Mouse (Mus musculus): ENCODE results near the gene Dzank1.

The Dzank1 gene

DNA sequence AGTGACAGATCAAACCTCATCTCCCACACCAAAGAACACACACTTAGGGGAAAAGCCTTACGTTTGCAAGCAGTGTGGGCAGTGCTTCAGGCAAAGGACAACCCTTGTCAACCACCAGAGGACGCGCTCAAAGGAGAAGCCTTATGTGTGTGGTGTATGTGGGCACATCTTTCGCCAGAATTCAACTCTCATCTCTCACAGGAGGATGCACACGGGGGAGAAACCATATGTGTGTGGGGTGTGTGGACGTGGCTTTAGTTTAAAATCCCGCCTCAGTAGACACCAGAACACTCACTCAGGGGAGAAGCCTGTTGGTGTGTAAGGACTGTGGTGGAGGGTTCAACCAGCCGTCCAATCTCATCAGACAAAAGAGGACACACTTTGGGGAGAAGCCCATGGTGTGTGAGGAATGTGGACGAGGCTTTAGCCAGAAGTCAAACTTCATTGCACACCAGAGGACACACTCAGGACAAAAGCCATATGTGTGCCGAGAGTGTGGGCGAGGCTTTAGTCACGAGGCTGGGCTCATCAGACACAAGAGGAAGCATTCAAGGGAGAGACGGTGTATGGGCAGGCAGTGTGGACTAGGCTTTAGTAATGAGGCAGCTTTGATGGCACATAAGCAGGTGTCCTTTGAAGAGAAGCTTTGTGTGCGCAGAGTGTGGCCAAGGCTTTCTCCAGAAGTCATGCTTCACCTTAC is 61.2 kb downstream of the Dzank1 start:
- CTCF ChIA-PET = no interaction called here

GRCm38 (mm10) chr2:144464799-144465760 is 62.1 kb downstream of the Dzank1 start:
- CTCF ChIA-PET = no interaction called here

DNA sequence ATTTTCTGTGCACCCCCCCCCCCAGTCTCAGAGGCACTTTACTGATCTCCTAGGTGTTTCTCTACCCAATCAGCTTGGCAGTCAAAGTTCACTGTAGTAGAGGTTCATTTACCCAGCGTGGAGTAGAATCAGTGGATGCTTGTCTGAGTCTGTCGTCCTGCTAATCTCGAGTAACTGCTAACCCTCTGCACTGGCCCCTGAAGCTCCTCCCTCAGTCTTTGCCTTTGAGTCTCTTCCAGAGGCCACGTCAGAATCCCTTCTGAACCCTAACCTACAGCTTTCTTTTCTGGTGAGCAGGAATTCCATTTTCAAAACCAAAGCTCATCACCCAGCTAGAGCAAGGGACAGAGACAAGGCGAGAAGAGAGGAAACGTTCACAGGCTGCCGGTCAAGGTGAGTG is 63.0 kb downstream of the Dzank1 start:
- CTCF ChIA-PET = no interaction called here

GRCm38 (mm10) chr2:144458975-144459754 is 68.0 kb downstream of the Dzank1 start:
- CTCF ChIA-PET = no interaction called here

DNA sequence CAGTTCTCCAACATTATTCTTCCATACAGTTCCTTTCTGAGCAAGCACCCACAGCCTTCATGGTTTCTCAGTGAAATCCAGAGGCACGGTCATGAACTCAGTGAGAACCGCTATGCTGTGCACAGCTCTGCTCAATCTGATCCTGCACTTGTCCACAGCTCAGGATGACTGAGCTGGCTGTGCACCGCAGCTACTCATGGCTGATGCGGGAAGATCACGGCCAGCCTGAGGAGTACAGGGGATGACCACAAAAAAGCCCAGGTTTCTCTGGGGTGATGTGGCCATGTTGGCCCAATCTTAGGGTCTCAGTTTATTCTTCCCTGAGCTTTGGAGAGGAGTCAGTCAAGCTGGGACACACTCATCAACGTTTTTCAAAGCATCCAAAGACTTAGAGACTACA is 68.9 kb downstream of the Dzank1 start:
- CTCF ChIA-PET = no interaction called here

DNA sequence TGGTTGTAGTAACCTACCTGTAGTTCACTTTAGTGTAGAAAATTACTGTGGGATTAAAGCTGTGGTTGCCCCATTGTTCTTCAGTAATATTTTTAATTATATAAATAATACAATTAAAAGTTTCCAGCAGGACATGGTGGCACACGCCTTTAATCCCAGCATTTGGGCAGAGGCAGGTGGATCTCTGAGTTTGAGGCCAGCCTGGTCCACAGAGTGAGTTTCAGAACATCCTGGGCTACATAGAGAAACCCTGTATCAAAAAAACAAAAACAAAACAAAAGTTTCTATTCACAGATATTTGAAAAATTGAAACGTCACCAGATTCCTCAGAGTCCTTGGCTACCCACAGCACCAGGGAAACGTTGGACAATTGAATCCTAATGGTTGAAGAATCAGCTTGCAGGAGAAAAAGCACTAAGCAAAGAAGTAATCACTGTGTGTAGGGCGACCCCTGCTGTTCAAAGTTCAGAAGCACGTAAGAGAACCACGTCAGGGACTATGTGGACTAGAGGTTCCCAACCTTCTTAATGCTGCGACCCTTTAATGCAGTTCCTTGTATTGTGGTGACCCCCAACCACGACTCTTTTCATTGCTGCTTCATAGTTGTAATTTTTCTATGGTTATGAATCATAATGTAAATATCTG is 74.7 kb downstream of the Dzank1 start:
- CTCF ChIA-PET = interaction anchor here (0.6 kb wide), 1 partner anchor 12 kb away, joined by 5 read pairs; no protein-coding TSS in a partner anchor

DNA sequence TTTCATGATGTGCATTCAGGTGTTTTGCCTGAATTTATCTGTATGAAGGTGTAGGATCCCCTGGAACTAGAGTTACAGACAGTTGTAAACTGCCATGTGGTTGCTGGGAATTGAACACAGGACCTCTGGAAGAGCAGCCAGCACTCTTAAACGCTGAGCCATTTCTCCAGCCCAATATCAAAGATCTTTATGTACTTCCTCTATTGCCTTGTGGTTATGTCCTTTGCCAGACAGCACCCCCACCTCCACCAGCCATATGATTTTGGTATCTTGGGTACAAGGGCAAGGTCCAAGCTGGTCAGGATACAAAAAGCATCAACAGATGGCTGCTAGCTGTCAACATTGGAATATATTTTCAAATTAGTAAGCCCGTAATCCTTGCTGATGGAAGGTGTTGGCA is 76.8 kb downstream of the Dzank1 start:
- CTCF ChIA-PET = no interaction called here

DNA sequence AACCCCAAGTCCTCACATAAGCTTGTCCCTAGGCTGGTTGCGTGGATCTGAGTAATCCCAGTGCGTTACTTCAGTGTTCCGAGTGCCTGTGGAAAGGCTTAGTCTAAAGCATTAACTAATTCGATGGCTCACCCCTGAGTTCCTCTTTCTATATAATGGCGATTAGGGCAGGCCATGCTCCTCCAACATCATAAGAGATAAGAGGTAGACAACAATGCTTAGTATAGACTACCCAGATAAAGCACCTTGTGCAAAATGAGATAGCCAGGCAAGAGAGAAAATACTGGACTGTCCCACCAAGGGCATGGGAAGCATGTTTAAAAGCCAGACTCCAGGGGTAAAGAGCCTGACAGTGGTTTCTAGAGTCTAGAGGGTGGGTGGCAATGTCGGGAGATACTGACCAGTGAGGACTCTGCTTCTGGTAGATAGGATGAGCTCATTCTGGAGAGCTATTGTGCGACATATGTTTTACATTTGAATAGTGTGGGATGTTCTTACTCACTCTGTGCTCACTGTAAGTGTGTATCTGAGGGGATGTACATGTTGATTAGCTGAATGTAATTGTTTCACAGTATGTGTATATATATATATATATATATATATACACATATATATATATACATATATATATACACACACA is 80.7 kb downstream of the Dzank1 start:
- CTCF ChIA-PET = no interaction called here

DNA sequence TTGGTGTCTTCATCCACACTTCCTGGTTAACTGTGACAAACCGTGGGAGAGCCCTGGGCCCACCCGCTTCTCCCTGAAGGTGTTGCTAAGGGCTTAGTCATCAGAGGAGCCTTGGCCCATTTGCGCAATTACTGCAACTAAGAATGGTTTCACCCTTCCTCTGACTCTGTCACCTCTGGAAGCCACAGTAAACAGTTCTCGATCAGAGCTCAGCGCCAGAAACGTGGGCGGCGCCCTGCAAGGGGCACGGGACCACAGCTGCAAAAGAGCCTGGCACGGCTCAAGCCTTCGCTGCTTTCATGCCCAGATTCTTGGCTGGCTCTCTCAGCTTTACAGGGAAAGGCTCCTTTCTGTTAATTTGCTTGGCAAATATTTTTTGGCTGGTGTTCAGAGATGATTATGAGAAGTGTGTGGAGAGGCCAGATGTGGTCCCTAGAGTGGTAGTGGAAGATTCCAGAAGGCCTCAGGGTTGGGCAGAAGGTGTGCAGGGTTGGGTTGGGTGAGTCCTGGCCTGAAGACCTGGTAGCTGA is 85.8 kb downstream of the Dzank1 start:
- CTCF ChIA-PET = no interaction called here

DNA sequence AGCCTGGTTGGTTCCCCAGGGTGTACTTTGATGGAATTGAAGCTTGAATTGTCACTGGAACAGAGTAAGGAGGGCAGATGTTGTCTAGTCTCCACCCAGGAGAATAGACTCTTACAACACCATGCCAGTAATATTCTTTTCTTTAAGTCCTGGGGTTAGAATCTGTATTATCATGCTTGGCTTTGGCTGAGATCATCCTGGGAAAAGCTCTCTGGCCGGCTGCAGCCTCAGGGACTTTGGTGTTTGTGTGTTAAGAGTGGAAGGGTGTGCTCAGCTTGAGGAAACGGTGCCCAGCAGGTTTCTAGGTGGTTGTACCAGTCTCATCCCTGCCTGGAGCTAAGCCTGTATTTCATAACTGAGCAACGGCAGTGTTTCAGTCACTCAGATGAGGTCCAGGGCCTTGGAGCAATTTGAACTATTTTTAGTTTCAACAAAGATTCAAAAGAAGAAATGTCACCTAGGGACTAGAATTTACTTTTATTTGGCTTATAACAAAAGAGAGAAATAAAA is 88.0 kb downstream of the Dzank1 start:
- CTCF ChIA-PET = no interaction called here

GRCm38 (mm10) chr2:144438424-144438823 is 88.8 kb downstream of the Dzank1 start:
- CTCF ChIA-PET = no interaction called here

GRCm38 (mm10) chr2:144435679-144436078 is 91.5 kb downstream of the Dzank1 start:
- CTCF ChIA-PET = no interaction called here

GRCm38 (mm10) chr2:144431286-144431825 is 95.9 kb downstream of the Dzank1 start:
- CTCF ChIA-PET = no interaction called here

DNA sequence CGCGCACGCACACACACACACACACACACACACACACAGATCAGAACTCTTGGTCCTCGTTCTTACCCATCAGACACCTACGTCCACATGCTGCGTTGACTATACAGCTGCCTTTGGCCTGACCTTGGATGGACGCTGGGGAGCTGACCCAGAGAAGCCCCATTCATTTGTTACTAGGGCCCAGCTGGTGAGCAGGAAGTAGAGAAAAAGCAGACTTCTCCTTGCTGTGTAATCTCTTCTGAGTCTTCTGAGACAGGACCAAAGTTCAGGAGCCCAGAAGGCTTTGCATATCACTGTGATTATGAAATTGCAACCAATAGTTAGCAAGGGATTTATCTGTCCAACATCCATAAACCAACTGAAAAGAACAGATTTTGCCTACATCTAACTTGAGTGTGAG is 98.0 kb downstream of the Dzank1 start:
- CTCF ChIA-PET = no interaction called here

DNA sequence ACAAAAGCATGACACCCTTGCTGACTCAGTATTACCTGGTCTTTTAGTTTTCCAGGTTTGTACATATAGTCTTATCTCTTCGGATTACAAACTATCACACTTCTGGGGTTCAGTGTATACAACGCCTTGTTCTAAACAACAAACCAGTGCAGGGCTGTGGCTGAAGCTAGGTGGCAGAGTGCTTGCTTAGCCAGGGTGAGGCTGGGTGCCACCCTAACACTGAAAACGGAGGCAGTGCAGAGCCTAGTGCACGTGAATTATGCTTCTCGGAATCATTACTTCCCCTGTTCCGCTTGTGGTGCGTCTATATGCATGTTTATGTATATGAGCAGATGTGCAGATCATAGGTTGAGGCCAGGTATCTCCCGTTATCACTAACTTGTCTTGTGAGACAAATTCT is 98.6 kb downstream of the Dzank1 start:
- CTCF ChIA-PET = no interaction called here

GRCm38 (mm10) chr2:144427852-144428251 is 99.4 kb downstream of the Dzank1 start:
- CTCF ChIA-PET = no interaction called here

DNA sequence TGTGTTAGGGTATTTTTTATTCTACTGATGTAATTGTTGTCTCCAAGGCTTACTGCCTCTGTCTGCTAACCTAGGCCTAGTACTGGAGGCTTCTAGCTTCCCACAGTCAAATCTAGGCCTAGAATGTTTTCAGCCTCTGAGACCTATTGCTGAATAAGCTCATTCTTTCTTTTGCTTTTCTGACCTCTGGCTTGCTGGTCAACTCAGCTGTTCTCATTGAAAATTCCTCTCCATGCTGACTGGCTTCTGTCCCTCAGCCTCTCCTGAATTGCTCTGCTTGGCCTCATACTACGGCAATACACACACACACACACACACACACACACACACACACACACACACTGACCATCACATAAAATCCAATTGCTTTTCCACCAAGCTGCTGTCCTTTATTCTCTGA is 101.5 kb downstream of the Dzank1 start:
- CTCF ChIA-PET = interaction anchor here (0.6 kb wide), 1 partner anchor 117 kb away, joined by 3 read pairs; no protein-coding TSS in a partner anchor

GRCm38 (mm10) chr2:144422094-144422675 is 105.0 kb downstream of the Dzank1 start:
- CTCF ChIA-PET = no interaction called here

All from spleen, embryonic (tissue).